Mouse (Mus musculus) small intestine, adult 2 months (tissue): ENCODE results near the gene Hamp2. TPM values are rescaled to one million over a fixed set of nuclear protein-coding genes. Genes with fewer than 3 reads are reported as not detected.

Source experiments
- H3K27ac ChIP-seq: fragments of 200-500 bp; 2 replicates; pipeline ENCODE4 v1.5.1; 2012; ENCODE audit warnings: low read depth, low read length, control low read depth, inconsistent platforms; ENCODE audit not compliant: insufficient read depth
- H3K27me3 ChIP-seq: fragments of 200-500 bp; 2 replicates; pipeline ENCODE4 v1.6.1; 2012; ENCODE audit warnings: mild to moderate bottlenecking, moderate library complexity, low read length, inconsistent platforms; ENCODE audit not compliant: control insufficient read depth, insufficient read depth
- H3K36me3 ChIP-seq: fragments of 200-500 bp; 2 replicates; pipeline ENCODE4 v1.6.1; 2012; ENCODE audit warnings: mild to moderate bottlenecking, low read length, control low read depth, inconsistent platforms; ENCODE audit not compliant: control insufficient read depth, insufficient read depth
- H3K4me1 ChIP-seq: fragments of 200-500 bp; 2 replicates; pipeline ENCODE4 v1.6.1; 2012; ENCODE audit warnings: low read length, inconsistent platforms, mixed read lengths; ENCODE audit not compliant: control insufficient read depth, insufficient read depth, insufficient read length
- H3K4me3 ChIP-seq: fragments of 200-500 bp; 2 replicates; pipeline ENCODE4 v1.5.1; 2012; ENCODE audit warnings: low read depth, mild to moderate bottlenecking, control low read depth, inconsistent platforms, low read length, moderate library complexity
- CTCF ChIP-seq: fragments of 200-500 bp; IDR thresholded peaks from 2 replicates; pipeline ENCODE4 v1.5.1; 2012; ENCODE audit warnings: low read depth, mild to moderate bottlenecking, control low read depth, inconsistent platforms, low read length, moderate library complexity, mixed read lengths; ENCODE audit not compliant: insufficient replicate concordance, insufficient read length; ENCODE audit errors: extremely low read depth
- POLR2A ChIP-seq: fragments of 200-500 bp; IDR thresholded peaks from 2 replicates; pipeline ENCODE4 v1.6.1; 2012; ENCODE audit warnings: low read depth, mild to moderate bottlenecking, control low read depth, inconsistent platforms, low read length, moderate library complexity
- whole genome bisulfite sequencing: fragments of 180-500 bp; shearing (Covaris S2); methylation state at CpG from one replicate; pipeline ENCODE4 v1.1.7; 2018; 5-methylcytosine and 5-hydroxymethylcytosine counted together
- polyA plus RNA-seq: library from polyadenylated mRNA; depleted of rRNA; stranded (reverse); fragments of >200 nt; gene quantifications from 2 replicates; pipeline ENCODE4 v1.2.3, GENCODE M21; 2012; rRNA removed

Gene Hamp2
- polyA plus RNA-seq, 1 experiment, result 0.76 TPM

GRCm38 (mm10) chr7:30887568-30888188, 36.8 kb downstream of the Hamp2 start:
- Histone ChIP-seq H3K4me3 (no peak overlapping the region), H3K36me3 (no peaks in the 10 kb centered on the region), H3K27me3 (no peaks in the 10 kb centered on the region), H3K27ac (peak overlapping the region; percentile 42; the same call in 1 of the 2 replicates), H3K4me1 (peaks cover 2% of the 10 kb centered on the region; the same call in 1 of the 2 replicates)
- 78% methylated on average over 14 of the region's 14 CpGs for WGBS
- TF ChIP-seq CTCF (no peak), POLR2A (no peak)

- Histone ChIP-seq H3K27ac (0 out of 2 replicates have a peak overlapping the region, but pooled peaks have one; percentile 12), H3K27me3 (no peaks in the 10 kb centered on the region), H3K36me3 (no peaks in the 10 kb centered on the region), H3K4me1 (peaks cover 2% of the 10 kb centered on the region; the same call in 1 of the 2 replicates), H3K4me3 (no peak overlapping the region)
- no peak for TF ChIP-seq POLR2A
- no peak for TF ChIP-seq CTCF
- 78% methylated on average over 4 of the region's 4 CpGs for WGBS
Measured at GRCm38 (mm10) chr7:30886852-30887251, 37.6 kb downstream of the Hamp2 start.

GRCm38 (mm10) chr7:30884047-30884446, 40.4 kb downstream of the Hamp2 start:
- Histone ChIP-seq H3K36me3 (no peaks in the 10 kb centered on the region), H3K27ac (no peak overlapping the region), H3K27me3 (no peaks in the 10 kb centered on the region), H3K4me3 (no peak overlapping the region), H3K4me1 (no peaks in the 10 kb centered on the region)
- TF ChIP-seq CTCF (no peak), POLR2A (no peak)

DNA sequence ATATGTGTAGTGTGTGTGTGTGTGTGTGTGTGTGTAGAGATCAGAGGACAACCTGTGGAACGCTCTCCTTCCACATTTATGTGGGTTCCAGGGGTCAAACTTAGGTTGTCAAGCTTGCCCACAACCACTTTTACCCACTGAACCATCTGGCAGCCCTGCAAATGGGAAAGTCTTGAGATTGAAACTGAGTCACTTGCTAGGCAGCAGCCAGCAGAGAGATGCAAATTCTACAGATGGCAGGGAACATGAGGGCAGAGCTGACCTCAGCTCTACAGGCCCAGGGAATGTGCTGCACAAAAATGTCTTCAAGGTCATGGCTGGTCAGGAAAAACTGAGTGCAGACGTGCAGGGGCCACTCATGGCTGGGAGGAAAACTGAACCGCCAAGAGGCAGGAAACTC, 43.1 kb downstream of the Hamp2 start:
- 76% methylated on average over 3 of the region's 3 CpGs for WGBS
- no peaks in the 10 kb centered on the region for H3K4me1 ChIP-seq
- H3K27me3 ChIP-seq, result no peaks in the 10 kb centered on the region
- no peaks in the 10 kb centered on the region for H3K36me3 ChIP-seq
- TF ChIP-seq CTCF (no peak), POLR2A (no peak)
- no peak overlapping the region for H3K4me3 ChIP-seq
- H3K27ac ChIP-seq, result no peak overlapping the region

DNA sequence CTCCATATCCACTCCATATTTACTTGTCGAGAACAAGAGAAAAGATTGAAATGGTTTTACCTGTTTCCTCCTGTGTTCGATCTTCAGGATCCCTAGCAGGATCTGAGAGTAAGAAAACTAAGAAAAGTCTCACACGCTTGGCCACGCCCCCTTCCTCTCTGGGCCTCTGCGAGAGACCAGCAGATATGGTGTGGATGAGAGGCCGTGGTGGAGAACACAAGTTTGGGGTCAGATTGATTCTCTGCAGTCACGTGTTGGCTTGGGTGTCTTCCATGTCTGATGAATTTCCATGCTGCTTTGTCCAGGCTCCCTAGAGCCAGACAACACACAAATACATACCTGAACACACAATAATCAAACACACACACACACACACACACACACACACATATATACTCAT, 44.3 kb downstream of the Hamp2 start, which contains the start of gene Cd22:
Gene Cd22, minus strand, starts transcription at position 167 of the 400 bp plus-strand sequence.
- H3K4me3 ChIP-seq, result peak within 1 kb of the TSS; percentile 46

GRCm38 (mm10) chr7:30878950-30879349, 45.5 kb downstream of the Hamp2 start:
- TF ChIP-seq POLR2A (no peak), CTCF (no peak)
- WGBS, result 83% methylated on average over 6 of the region's 6 CpGs
- H3K4me3 ChIP-seq, result peak overlapping the region; percentile 46
- 0 out of 2 replicates have a peak overlapping the region, but pooled peaks have one; percentile 11 for H3K27ac ChIP-seq
- H3K27me3 ChIP-seq, result no peaks in the 10 kb centered on the region
- no peaks in the 10 kb centered on the region for H3K4me1 ChIP-seq
- no peaks in the 10 kb centered on the region for H3K36me3 ChIP-seq

More for the DNA sequence above, 44.3 kb downstream of the Hamp2 start, which contains the start of gene Cd22:
- no peak for TF ChIP-seq CTCF
- no peak for TF ChIP-seq POLR2A
- no peaks in the 10 kb centered on the region for H3K4me1 ChIP-seq
- 0 out of 2 replicates have a peak within 1 kb of the TSS, but pooled peaks have one; percentile 11 for H3K27ac ChIP-seq
- WGBS, result 42% methylated on average over 7 of the region's 7 CpGs
- H3K36me3 ChIP-seq, result no peaks in the 10 kb centered on the region
- H3K27me3 ChIP-seq, result no peaks in the 10 kb centered on the region

DNA sequence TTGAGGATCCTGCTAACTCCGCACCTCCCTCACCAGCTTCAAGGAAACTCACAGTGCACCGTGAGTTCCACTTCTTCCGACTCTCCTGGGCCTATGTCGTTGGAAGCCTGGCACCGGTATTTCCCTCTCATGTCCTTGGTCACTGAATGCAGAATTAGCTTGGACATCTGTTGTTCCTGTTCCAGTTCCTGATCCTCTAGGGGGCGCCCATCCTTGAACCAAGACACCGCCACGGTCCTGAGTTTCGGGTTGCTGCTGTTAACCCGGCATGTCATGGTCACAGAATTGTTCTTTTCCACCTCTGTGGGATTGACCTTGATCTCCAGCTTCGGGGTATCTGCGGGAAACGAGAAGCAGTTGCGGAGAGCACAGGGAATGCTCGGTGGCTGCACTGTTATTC, 51.4 kb downstream of the Hamp2 start:
- WGBS, result 13% methylated on average over 15 of the region's 15 CpGs
- Histone ChIP-seq H3K4me3 (peak overlapping the region; percentile 19), H3K36me3 (no peaks in the 10 kb centered on the region), H3K4me1 (peaks cover 3% of the 10 kb centered on the region; the same call in 1 of the 2 replicates), H3K27me3 (no peaks in the 10 kb centered on the region), H3K27ac (no peak overlapping the region)
- TF ChIP-seq CTCF (peak; percentile 72; the same call in 1 of the 2 replicates), POLR2A (no peak)

Other genes starting within 250 kb of the Hamp2 start
- gene 2200002J24Rik, start 225.8 kb downstream of the Hamp2 start, polyA plus RNA-seq, result 1.1 and 6.1 TPM in 2 replicates
- gene Atp4a, start 212.5 kb downstream of the Hamp2 start, polyA plus RNA-seq, result 0.37 and 1.2 TPM in 2 replicates
- gene Tmem147, start 195.1 kb downstream of the Hamp2 start, polyA plus RNA-seq, result 181 and 200 TPM in 2 replicates
- gene Gapdhs, start 181.0 kb downstream of the Hamp2 start, polyA plus RNA-seq, result not detected in 2 replicates
- 0.23 and 0.27 TPM in 2 replicates for gene Sbsn, start 173.2 kb downstream of the Hamp2 start, polyA plus RNA-seq
- 1.2 and 2.7 TPM in 2 replicates for gene Dmkn, start 160.9 kb downstream of the Hamp2 start, polyA plus RNA-seq
- not detected in 2 replicates for gene Krtdap, start 136.8 kb downstream of the Hamp2 start, polyA plus RNA-seq
- gene Ffar2, start 100.9 kb downstream of the Hamp2 start, polyA plus RNA-seq, result 9.1 and 9.5 TPM in 2 replicates
- gene Ffar3, start 68.5 kb downstream of the Hamp2 start, polyA plus RNA-seq, result 0.90 and 3.5 TPM in 2 replicates
- gene Ffar1, start 63.1 kb downstream of the Hamp2 start, polyA plus RNA-seq, result 0.66 and 2.2 TPM in 2 replicates
- gene Cd22, start 44.3 kb downstream of the Hamp2 start, polyA plus RNA-seq, result 4.5 and 9.2 TPM in 2 replicates
- gene Mag, start 9.8 kb downstream of the Hamp2 start, polyA plus RNA-seq, result 0.48 and 0.52 TPM in 2 replicates
- gene Hamp, start 19.4 kb upstream of the Hamp2 start, polyA plus RNA-seq, result 0.65 TPM in 1 of 2 replicates, not detected in the other
- gene Usf2, start 32.1 kb upstream of the Hamp2 start, polyA plus RNA-seq, result 78.9 and 162 TPM in 2 replicates
- gene Lsr, start 48.8 kb upstream of the Hamp2 start, polyA plus RNA-seq, result 267 and 816 TPM in 2 replicates
- gene Fam187b, start 49.1 kb upstream of the Hamp2 start, polyA plus RNA-seq, result 4.4 and 9.8 TPM in 2 replicates
- gene Fxyd5, start 117.8 kb upstream of the Hamp2 start, polyA plus RNA-seq, result 24.8 and 31.8 TPM in 2 replicates
- 2.0 and 2.6 TPM in 2 replicates for gene Fxyd7, start 126.8 kb upstream of the Hamp2 start, polyA plus RNA-seq
- gene Fxyd1, start 132.5 kb upstream of the Hamp2 start, polyA plus RNA-seq, result 35.6 and 41.4 TPM in 2 replicates
- 2.5 and 3.0 TPM in 2 replicates for gene Lgi4, start 134.7 kb upstream of the Hamp2 start, polyA plus RNA-seq
- 22.7 and 60.7 TPM in 2 replicates for gene Fxyd3, start 152.0 kb upstream of the Hamp2 start, polyA plus RNA-seq
- 4.2 and 27.5 TPM in 2 replicates for gene Hpn, start 190.6 kb upstream of the Hamp2 start, polyA plus RNA-seq
- gene Scn1b, start 202.3 kb upstream of the Hamp2 start, polyA plus RNA-seq, result 11.1 and 19.6 TPM in 2 replicates
- gene Gramd1a, start 231.2 kb upstream of the Hamp2 start, polyA plus RNA-seq, result 56.4 and 64.9 TPM in 2 replicates